Mouse (Mus musculus): ENCODE measurements around the gene Wnt4. TPM values are rescaled to one million over a fixed set of nuclear protein-coding genes. Genes with fewer than 3 reads are reported as not detected.
A peak's percentile ranks its signal among the peaks of the same experiment; 100 is the strongest.

Gene Wnt4
- total RNA-seq, 2 experiments from 2014 or later, result 39.5 to 53.0 TPM

DNA sequence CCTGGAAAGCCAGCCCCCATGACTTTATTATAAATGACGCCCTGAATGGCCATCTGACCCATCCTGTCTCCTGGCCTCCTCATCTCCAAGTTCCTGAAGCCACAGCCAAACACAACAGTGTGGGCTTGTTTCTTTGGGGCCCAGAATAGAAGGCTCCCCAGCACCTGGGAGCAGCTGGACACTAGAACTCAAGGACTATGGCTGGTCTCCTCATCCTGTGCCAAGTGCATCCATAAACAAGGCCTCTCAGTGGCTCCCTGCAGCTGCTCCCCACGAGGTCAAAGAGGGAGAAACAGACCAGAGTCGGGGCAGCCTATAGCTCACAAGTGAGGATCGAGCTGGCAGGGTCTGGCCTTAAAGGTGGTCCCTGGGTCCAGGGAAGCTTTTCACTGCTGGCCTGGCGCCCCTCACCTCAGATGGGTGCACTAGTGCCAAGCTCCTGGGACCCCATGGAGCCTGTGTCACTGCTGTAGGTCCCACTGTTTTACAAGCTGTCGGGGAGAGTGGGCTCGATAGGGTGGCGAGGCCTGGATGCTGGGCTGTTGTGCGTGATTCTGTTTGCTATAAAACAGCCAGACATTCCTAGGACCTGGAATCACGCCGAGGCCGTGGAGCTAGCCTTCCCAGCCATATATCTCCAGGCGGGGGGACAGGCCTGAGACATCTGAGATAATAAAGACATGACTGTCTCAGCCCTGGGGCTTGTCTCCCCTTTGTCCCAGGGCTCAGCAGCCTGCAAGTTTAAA lies 28.7 kb downstream of the Wnt4 start:
- peak; percentile 38 for DNase-seq

DNA sequence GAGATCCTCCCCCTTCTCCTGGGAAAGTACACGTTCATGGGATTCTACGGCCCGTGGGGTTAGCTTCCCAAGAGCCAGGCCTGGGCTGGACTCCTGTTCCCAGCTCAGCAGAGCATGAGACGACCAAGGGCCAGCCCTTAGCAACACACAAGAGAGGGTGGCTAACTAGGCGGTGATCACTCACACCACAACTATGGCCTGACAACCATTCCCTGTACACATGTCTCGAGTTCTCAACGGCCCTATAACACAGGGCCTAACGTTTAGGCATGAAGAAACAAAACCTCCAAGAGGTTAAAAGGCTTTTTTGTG lies 29.2 kb downstream of the Wnt4 start:
- DNase-seq, result no peak

DNA sequence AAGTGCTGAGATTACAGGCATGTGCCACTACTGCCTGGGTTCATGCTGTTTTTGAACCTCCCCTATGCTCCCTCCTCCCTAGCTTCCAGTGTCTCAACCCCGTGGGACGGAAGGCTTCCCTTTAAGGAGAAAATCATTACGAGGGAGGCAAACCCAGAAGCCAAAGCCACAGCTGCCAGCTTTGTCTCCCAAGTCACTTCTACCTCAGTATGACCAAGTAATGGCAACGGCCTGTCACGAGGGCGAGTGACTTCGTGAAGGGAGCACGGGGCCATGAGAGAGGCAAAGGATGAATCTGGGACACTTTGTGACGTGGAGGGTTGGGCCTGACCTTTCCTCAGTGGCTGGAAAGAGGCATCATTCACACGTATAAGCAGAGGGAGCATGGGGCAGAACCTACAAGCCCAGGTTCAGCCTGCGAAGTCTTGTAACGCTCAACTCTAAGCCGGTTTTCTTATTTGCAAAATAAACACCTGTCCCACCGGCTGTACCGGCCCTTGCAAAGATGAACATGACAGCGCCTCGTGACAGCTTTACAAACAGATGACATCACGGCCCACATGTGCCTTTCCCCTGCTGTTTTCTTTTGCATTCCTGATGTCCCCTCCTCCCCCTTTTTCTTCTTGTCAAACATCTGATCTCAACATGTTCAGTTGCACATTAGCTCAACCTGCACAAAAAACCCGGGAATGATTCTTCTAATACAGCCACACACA lies 29.9 kb downstream of the Wnt4 start:
- DNase-seq, result no peak

DNA sequence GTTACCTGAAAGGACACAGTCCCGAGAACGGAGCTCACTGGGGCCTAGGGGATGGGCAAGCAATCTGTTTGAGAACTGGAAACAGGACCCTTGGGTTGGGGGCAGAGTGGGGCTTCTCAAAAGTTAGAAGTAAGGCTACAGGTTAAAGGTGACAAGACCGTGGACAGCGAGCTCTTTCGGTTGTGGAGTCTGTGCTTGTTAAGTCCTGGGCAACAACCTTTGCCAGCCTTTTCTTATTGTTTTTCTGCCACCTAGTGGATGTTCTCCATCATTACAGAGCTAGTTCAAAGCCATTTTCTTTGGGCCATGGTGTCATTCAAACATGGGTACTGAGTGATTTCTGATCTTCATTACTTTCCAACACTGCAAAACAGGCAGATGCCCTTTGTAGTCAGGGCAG lies 31.1 kb downstream of the Wnt4 start:
- peak; percentile 45 for DNase-seq

DNA sequence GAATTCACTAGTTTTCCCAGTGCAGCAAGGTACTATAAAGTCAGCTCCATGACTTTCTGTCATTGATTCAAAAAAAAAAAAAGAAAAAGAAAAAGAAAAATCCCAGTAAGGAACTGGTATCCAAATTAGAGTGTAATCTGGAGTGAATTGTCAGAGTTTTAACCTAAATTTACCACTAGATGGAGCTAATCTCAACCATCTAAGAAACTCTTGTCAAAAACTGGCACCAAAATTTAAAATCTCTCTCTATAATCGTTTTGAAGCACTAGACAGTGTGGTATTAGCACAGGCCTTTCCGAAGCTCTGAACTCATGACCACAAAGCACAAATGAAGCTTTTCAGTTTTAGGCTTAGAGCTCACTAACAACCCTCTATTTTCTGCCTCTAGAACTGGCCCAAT lies 36.2 kb downstream of the Wnt4 start:
- no peak for DNase-seq

DNA sequence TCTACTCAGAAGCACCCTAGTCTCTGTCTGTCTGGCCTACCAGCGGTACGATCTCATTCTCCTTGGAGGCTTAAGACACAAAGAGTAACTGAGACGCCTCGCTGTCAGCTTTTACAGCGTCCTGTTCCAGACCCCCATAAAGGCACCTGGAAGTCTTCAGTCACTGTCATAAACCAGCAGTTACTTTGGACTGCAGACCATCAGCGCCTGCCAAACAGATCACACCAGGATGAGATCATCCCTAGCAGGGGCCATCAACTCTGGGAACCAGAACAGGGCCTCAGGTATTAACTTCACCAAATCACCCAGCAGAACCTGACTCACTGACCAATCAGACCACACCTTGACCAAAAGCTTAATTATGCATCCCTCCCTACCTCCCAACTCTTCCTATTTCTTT lies 37.3 kb downstream of the Wnt4 start:
- no peak for DNase-seq

DNA sequence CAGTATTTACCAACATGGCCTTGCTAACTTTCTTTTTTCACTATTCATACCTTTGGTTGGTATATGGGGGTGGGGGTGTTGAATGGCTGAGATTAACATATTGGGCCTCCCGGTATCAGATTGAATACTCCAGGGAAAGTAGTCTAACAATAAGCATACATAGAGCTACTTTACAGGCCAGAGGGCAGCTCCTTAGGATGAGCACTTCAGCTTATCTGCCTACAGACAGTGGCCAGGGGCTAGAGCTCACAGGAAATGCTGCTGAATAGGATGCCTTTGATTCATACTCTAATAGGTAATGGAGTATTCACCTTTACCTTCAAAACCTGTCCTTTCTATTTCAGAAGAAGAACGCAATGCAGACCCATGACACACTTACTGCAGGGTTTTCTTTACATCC lies 37.8 kb downstream of the Wnt4 start:
- no peak for DNase-seq

DNA sequence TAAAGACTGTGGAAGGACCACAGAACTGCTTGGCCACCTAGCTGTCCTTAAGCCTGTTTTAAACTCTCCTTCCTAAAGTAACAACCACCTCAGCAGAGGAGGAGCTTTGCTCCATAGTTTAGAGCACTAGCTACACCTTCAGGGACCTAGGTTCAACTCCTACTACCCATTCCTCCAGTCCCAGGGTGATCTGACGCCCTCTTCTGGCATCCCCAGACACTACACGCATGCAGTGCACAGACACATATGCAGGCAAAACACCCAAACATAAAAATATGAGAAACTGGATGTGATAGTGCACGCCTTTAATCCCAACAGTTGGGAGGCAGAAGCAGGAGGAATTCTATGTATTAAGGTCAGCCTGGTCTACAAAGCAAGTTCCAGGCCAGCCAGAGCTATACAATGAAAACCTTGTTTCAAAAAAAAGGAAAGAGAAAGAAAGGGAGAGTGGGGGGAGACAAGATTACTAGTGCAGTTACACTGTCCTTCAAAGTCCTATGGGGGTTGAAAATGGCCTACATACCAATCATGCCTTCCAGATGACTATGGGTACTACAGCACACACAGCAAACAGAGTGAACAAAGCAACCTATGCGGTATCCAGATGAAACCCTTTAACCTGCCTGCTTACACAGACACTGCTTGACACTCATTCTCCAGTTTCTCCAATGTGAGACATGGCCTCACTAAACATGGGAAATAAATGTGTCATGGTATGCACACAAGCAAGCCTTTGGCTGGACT lies 38.9 kb downstream of the Wnt4 start:
- no peak for DNase-seq

DNA sequence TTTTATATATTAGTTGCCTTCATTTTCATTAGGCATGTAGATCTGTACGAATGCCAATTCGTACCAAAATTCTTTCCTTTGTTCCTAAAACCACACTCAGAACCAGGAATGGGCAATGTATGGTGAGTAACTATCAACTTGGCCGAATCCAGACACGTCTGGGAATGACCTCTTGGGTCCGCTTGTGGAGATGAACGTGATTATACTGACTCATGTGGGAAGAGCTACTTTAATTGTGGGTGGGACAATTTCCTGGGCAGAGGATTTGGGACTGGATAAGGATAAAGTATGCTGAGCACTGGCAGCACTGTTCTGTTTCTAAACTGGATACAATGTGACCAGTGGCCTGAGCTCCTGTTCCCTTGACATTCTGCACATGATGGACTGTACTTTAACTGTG lies 47.6 kb downstream of the Wnt4 start:
- no peak for DNase-seq

DNA sequence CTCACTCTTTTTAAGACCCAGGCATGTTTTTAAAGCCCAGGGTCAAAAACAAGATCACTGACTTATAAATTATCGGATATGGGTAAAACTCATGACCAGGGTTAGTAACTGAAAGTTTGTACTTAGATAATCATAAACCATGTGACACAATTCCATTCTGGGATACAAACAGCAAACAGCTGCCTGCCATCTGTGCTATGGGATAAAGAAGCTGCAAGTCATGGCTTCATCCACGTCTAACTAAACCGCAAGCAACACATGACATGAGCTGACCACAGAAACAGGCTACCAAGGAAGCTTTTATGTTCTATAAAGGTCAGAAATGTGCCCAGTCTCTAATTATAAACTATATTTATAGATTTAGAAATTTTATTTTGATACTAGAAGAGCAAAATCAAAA lies 49.2 kb downstream of the Wnt4 start:
- DNase-seq, result no peak

DNA sequence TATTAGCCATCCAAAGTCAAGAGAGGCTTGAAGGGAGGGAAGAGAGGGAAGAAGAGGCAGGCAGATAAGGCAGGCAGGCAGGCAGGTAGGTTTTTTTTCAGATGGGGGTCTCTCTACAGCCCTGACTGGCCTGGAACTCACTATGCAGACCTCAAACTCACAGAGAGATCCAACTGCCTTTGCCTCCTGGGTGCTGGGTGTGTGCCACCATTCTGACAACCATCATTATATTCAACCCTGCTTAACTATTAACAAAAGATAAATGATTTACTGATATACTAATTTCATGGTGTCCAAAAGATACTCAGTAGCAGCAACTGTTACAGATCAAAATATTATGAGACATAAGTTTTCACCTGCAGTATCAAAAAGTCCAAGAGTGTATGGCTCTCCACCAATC lies 54.8 kb downstream of the Wnt4 start:
- DNase-seq, result no peak

DNA sequence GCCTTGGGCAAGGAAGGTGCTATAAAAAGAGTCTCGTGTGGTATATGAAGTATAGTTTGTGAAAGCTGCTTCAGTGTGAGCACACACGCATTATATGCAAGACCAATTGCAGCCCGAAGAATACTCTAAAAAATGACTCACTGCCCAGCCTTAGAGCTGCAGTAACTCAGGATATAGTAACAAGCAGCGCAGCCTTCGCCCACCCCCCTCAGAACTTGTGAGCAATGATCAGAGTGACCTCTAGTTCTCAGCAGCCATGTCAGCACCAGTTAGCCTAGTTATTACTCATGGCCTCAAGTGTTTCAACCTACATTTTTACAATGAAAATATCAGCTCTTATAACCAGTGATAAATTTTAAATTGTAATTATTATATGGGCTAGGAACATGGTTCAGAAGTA lies 59.2 kb downstream of the Wnt4 start:
- DNase-seq, result peak; percentile 43

DNA sequence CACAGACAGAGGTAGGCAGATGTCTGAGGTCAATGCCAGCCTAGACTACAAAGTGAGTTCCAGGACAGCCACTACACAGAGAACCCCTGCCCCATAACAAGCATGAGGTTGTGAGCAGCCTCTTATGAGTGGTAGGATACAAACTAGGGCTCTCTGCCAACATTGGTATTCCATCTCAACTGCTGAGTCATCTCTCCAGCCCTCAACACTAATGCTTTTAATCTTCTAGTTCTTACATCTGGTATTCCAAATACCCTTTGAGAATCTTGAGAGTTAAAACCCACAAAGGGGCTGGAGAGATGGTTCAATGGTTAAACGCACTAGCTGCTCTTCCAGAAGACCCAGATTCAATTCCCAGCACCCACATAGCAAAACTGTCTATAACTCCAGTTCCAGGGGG lies 62.1 kb downstream of the Wnt4 start:
- DNase-seq, result peak; percentile 37

DNA sequence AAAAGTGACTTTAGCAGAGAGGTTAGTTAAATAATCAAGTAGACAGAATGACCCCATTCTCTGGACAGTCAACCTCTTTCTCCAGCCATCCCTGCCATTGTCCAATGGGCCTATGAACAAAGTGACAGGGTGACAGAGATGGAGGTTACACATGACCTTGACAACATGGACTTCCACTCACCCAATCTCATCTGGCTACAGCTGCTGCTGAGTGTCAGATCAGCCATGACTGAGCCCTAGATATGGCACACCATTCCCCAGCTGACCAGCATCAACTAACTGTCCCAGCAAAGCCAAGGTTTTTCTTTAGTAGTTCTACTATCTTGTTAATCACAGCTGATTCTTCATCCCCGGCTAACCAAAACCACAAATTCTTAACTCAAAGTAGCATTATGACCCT lies 65.5 kb downstream of the Wnt4 start:
- DNase-seq, result no peak

DNA sequence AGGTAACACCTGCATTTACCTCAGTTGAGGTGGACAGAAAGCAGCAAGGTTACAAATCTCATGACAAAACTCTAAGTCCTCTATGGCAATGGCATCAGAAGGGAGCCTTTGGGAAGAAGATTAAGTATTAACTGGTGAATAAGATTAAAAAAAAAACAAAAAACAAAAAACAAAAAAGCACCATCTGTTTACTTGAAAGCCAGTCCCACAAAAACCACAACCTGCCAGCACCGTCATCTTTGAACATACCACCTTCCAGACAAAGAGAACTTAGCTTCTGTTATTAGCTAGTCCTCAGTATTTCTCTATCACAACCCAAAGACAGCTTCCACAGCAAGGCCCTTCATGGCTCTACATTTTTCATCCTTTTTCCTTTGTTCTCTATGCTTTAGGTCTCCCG lies 67.8 kb downstream of the Wnt4 start:
- no peak for DNase-seq

DNA sequence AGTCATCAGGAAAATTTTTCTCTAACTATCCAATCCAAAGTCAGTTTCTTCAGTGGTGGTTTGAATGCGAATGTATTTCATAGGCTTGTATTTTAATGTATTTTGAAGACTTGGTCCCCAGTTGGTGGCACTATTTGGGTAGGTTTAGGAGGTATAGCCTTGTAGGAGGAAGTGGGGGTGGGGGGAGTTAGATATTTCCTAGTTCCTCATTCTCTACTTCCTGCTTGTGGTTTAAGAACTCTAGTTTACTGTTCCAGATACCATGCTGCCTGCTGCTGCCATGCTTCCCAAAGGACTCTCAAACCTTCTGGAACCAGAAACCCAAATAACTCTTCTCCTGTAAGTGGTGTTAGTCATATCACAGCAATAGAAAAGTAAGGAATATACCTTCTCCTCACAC lies 68.5 kb downstream of the Wnt4 start:
- DNase-seq, result no peak

Other genes with a start within 250 kb of the Wnt4 start
- 1 to 10 TPM; 7.0 to 7.8 TPM for gene Zbtb40, start 228.7 kb upstream of the Wnt4 start, total RNA-seq (2021)
- gene Cdc42, start 80.2 kb downstream of the Wnt4 start, total RNA-seq (2021), result 100 to 1,000 TPM; 348 to 351 TPM
- not detected for gene Cela3a, start 132.3 kb downstream of the Wnt4 start, total RNA-seq (2021)
- not detected for gene Cela3b, start 153.1 kb downstream of the Wnt4 start, total RNA-seq (2021)
- gene 1700013G24Rik, start 175.8 kb downstream of the Wnt4 start, total RNA-seq (2021), result not detected
- gene Hspg2, start 191.3 kb downstream of the Wnt4 start, total RNA-seq (2021), result 100 to 1,000 TPM; 191 to 264 TPM